Mouse (Mus musculus) neural tube, embryonic 14.5 days (tissue): ENCODE measurements at regions not wholly inside any gene's neighbourhood (a gene's known extent, or its start where the extent isn't known, plus 50 kb on each side); places are given as distances from the start of the nearest gene placed in this dataset.
A peak's percentile ranks its signal among the peaks of the same experiment; 100 is the strongest.

Experiments
- ATAC-seq: fragments of 200-750 bp; cut with Nextera tagmentation; 2 replicates; pipeline ENCODE4 v1.8.0; 2017; ENCODE audit warnings: low read depth, mild to moderate bottlenecking, moderate TSS enrichment, moderate library complexity
- H3K27ac ChIP-seq: fragments of 300-500 bp; sonication (generic); 2 replicates; pipeline ENCODE4 v1.5.1; 2014; ENCODE audit warnings: low read depth, mild to moderate bottlenecking, control low read depth, low read length, moderate library complexity, mixed read lengths
- H3K27me3 ChIP-seq: fragments of 300-500 bp; sonication (generic); 2 replicates; pipeline ENCODE4 v1.6.1; 2014; ENCODE audit warnings: low read length; ENCODE audit not compliant: control insufficient read depth, insufficient read depth
- H3K36me3 ChIP-seq: fragments of 300-500 bp; sonication (generic); 2 replicates; pipeline ENCODE4 v1.6.1; 2014; ENCODE audit warnings: low read length, mixed read lengths; ENCODE audit not compliant: control insufficient read depth, insufficient read depth
- H3K4me1 ChIP-seq: fragments of 300-500 bp; sonication (generic); 2 replicates; pipeline ENCODE4 v1.6.1; 2014; ENCODE audit warnings: low read length; ENCODE audit not compliant: control insufficient read depth, insufficient read depth
- H3K4me2 ChIP-seq: fragments of 300-500 bp; sonication (generic); 2 replicates; pipeline ENCODE4 v1.6.1; 2014; ENCODE audit warnings: mild to moderate bottlenecking, low read depth, low read length, control low read depth
- H3K4me3 ChIP-seq: fragments of 300-500 bp; sonication (generic); 2 replicates; pipeline ENCODE4 v1.5.1; 2014; ENCODE audit warnings: low read depth, low read length, control low read depth, mixed read lengths
- H3K9ac ChIP-seq: fragments of 300-500 bp; sonication (generic); replicated peaks from 2 replicates; pipeline ENCODE4 v1.6.1; 2014; ENCODE audit warnings: low read depth, mild to moderate bottlenecking, control low read depth, low read length, mixed read lengths
- H3K9me3 ChIP-seq: fragments of 300-500 bp; sonication (generic); 2 replicates; pipeline ENCODE4 v1.6.1; 2016; ENCODE audit warnings: low read length; ENCODE audit not compliant: control insufficient read depth
- WGBS: fragments of 180-500 bp; shearing (Covaris S2); extraction: QIAGEN DNeasy Blood & Tissue Kit; methylation state at CpG from one replicate; pipeline ENCODE4 v1.1.7; 2014; 5-methylcytosine and 5-hydroxymethylcytosine counted together

DNA sequence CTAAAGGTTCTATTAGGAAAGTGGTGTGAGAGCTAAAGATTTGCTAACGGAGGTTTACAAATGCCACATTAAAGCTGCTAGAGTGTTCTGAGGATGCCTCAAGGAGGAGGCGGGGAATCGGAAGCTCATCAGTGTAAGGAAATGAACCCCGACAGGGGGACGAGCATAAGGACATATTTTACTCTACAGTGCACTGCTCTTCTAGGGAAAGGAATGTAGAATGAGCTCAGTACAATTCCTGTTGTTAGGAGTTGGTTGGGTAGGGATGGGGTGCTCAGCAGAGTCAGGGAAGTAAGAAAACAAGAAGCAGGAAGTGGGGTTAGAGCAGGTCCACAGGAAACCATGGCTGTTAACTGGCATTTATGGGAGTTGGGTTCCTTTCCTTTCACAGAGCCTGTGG lies 54.6 kb downstream of the Mex3b start:
- Histone ChIP-seq H3K4me3 (no peak overlapping the region), H3K36me3 (no peaks in the 10 kb centered on the region), H3K4me2 (no peak overlapping the region), H3K9me3 (no peaks in the 10 kb centered on the region), H3K9ac (no peak overlapping the region), H3K27me3 (no peaks in the 10 kb centered on the region), H3K4me1 (no peaks in the 10 kb centered on the region), H3K27ac (no peak overlapping the region)
- WGBS = 61% methylated on average over 5 of the region's 5 CpGs
- no peak for ATAC-seq

DNA sequence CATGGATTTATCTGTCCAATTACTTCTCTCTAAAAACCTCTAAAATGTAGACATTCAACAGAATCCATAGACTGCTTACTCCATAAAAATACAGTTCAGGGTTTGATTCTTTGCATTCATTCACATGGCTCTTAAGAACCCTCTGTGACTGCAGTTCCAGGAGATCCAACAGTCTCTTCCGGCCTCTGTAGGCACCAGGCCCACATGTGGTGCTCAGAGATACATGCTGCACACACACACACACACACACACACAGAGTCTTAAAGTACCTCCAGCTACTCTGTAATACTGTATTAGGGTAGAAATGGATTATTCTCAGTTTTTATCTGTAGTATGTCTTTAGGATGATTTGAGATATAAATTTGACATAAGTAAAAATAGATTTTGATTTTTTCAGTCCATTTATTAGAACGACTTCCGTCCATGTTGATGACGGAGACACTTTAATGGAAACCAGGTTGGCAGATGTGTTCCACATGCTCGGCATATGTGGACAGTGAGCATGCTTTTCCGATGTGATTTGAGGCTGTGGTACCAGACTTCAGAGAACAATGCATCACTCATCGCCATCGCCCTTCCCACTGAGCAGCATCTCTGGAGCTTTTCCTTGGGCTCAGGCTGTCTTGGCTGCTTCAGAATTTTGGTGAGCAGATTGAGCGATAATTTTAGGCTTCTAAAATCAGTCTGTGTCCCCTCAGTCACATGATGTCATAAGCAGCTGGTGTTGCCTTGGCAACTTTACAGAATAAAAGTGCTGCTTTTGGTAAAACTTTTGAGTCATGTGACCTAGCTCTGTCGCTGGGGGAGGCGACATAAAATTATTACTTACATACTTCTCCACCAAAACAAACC lies 56.3 kb downstream of the Mex3b start:
- Histone ChIP-seq H3K27me3 (no peaks in the 10 kb centered on the region), H3K9me3 (no peaks in the 10 kb centered on the region), H3K9ac (no peak overlapping the region), H3K4me1 (no peaks in the 10 kb centered on the region), H3K4me2 (no peak overlapping the region), H3K36me3 (no peaks in the 10 kb centered on the region), H3K4me3 (no peak overlapping the region), H3K27ac (no peak overlapping the region)
- WGBS = 82% methylated on average over 11 of the region's 11 CpGs
- ATAC-seq = no peak

DNA sequence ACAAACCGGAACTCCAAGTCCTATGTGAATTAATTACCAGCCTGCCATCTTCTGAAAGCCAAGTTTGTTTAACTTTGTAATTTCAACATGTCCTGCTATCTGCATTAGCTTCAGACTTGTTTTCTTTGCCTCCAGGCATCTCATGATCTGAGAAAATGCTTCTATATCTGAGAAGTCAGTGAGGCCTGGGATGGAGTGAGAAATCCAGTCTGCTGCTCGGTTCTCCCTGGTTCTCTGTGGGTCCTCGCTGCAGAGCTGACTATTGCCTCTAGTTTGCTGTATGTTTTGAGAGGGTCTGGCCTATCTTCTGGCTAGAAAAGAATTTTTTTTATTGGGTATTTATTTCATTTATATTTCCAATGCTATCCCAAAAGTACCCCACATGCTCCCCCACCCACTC lies 57.0 kb downstream of the Mex3b start:
- no peaks in the 10 kb centered on the region for H3K36me3 ChIP-seq
- H3K4me1 ChIP-seq = no peaks in the 10 kb centered on the region
- H3K9ac ChIP-seq = no peak overlapping the region
- H3K27me3 ChIP-seq = no peaks in the 10 kb centered on the region
- ATAC-seq = no peak
- WGBS = 84% methylated on average over 3 of the region's 3 CpGs
- H3K9me3 ChIP-seq = no peaks in the 10 kb centered on the region
- no peak overlapping the region for H3K4me3 ChIP-seq
- H3K4me2 ChIP-seq = no peak overlapping the region
- no peak overlapping the region for H3K27ac ChIP-seq

DNA sequence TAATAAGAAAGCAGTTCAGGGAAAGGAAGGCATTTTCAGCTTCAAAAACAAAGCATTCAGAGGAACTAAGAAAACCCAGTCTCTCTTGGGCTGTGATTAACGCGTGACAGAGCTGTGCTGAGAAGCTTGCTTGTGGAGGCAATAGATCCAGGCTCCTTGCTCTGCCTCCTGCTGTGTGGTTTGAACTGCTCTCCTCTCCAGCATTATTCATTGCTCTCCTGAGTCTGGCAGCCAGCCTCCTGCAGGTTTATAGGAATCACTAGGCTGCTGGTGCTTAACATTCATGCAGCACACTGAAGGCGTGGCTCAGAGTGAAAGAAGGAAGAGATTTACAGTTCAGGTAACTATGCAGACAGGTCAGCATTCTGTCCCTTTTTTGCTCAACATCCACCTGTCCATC lies 71.2 kb downstream of the Mex3b start:
- no peak overlapping the region for H3K4me3 ChIP-seq
- H3K4me1 ChIP-seq = no peaks in the 10 kb centered on the region
- H3K9me3 ChIP-seq = no peaks in the 10 kb centered on the region
- no peaks in the 10 kb centered on the region for H3K27me3 ChIP-seq
- peak; percentile 79 for ATAC-seq
- H3K27ac ChIP-seq = no peak overlapping the region
- H3K36me3 ChIP-seq = no peaks in the 10 kb centered on the region
- H3K4me2 ChIP-seq = no peak overlapping the region
- no peak overlapping the region for H3K9ac ChIP-seq
- 5% methylated on average over 3 of the region's 3 CpGs for WGBS

DNA sequence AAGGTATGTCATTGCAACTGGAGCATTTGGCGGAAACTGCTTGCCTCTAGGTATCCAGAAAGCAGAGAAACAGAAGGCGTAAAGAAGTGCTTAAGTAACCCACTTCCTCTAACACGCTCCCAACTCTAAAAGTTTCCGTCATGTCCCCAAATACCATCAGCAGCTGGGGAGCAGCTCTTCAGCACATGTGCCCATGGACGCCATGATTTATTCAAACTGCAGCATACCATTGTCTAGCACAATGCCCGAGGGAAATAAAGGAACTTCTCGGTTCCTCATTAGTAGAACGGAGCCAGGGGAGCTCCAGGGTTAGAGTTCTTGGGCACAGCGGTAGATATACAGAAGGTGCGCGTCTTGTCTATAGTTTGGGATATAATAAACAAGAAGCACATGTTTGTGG lies 72.4 kb downstream of the Mex3b start:
- Histone ChIP-seq H3K9me3 (no peaks in the 10 kb centered on the region), H3K27me3 (no peaks in the 10 kb centered on the region), H3K4me1 (no peaks in the 10 kb centered on the region), H3K4me3 (no peak overlapping the region), H3K9ac (no peak overlapping the region), H3K4me2 (no peak overlapping the region), H3K36me3 (no peaks in the 10 kb centered on the region), H3K27ac (no peak overlapping the region)
- WGBS = 70% methylated on average over 11 of the region's 11 CpGs
- ATAC-seq = no peak

DNA sequence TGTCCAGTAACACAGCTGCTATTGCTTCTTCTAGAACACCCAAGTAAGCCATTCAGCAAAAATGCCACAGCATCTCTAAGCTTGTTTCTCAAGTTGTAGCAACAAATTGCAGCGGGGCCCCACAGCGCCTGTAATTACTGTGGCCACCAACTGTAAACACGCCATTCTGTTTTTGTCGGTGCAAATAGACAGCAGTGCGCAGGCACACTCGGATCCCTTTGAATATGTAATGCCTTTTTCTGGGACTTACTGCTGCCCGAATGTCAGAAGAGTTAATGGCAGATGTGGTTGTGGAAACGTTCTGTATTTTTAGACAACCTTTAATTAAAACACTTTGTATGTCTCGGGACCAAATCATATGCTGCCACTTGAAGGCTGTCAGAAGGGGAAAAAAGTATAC lies 76.2 kb downstream of the Mex3b start:
- Histone ChIP-seq H3K4me3 (no peak overlapping the region), H3K9ac (no peak overlapping the region), H3K27ac (no peak overlapping the region), H3K4me1 (no peaks in the 10 kb centered on the region), H3K4me2 (no peak overlapping the region), H3K27me3 (no peaks in the 10 kb centered on the region), H3K9me3 (no peaks in the 10 kb centered on the region), H3K36me3 (no peaks in the 10 kb centered on the region)
- WGBS = 75% methylated on average over 9 of the region's 9 CpGs
- no peak for ATAC-seq

DNA sequence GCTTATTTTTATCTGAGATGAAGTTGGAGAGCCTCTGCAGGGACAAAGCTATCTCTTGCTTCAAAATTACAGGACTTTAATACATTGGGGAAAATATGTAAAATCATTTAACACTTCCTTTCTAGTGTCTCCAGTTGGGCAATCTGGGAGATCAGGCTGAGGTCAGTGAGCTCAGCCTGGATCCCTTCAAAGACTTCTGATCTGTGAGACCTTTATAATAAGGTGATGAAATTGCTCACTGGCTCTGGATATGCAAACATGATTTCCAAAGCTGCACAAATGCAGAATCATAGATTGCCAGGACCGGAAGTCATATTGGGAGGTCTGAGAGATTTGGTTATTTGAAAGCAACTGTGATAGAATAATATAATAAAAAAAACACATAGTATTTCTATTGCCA lies 76.7 kb downstream of the Mex3b start:
- ATAC-seq = no peak
- no peak overlapping the region for H3K9ac ChIP-seq
- WGBS = 95% methylated on average over 1 of the region's 1 CpGs

DNA sequence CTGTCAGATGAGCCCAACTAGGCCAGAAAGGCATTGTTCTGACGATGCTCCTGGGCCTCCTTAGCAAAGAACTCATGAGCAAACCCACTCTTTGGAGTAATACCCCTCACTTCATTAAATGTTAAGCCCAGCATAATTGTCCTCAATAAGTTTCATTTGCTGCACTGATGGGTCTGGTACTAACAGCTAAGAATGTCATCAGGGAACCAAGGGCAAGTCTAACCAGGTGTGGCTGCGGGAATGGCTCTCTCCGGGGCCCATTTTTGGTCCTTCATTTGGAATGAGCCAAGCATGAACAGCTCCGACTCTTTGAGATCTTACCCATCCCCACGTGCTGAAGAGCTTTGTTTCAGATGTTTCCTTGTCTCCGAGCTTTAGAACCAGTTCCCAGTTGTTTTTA lies 82.2 kb downstream of the Mex3b start:
- Histone ChIP-seq H3K9me3 (no peaks in the 10 kb centered on the region), H3K36me3 (no peaks in the 10 kb centered on the region), H3K4me3 (no peak overlapping the region), H3K4me1 (no peaks in the 10 kb centered on the region), H3K4me2 (no peak overlapping the region), H3K27me3 (no peaks in the 10 kb centered on the region), H3K9ac (no peak overlapping the region), H3K27ac (no peak overlapping the region)
- no peak for ATAC-seq
- WGBS = 67% methylated on average over 6 of the region's 6 CpGs

More for the DNA sequence above, 76.7 kb downstream of the Mex3b start:
- Histone ChIP-seq H3K36me3 (no peaks in the 10 kb centered on the region), H3K4me3 (no peak overlapping the region), H3K4me2 (no peak overlapping the region), H3K9me3 (no peaks in the 10 kb centered on the region), H3K4me1 (no peaks in the 10 kb centered on the region), H3K27me3 (no peaks in the 10 kb centered on the region), H3K27ac (no peak overlapping the region)

DNA sequence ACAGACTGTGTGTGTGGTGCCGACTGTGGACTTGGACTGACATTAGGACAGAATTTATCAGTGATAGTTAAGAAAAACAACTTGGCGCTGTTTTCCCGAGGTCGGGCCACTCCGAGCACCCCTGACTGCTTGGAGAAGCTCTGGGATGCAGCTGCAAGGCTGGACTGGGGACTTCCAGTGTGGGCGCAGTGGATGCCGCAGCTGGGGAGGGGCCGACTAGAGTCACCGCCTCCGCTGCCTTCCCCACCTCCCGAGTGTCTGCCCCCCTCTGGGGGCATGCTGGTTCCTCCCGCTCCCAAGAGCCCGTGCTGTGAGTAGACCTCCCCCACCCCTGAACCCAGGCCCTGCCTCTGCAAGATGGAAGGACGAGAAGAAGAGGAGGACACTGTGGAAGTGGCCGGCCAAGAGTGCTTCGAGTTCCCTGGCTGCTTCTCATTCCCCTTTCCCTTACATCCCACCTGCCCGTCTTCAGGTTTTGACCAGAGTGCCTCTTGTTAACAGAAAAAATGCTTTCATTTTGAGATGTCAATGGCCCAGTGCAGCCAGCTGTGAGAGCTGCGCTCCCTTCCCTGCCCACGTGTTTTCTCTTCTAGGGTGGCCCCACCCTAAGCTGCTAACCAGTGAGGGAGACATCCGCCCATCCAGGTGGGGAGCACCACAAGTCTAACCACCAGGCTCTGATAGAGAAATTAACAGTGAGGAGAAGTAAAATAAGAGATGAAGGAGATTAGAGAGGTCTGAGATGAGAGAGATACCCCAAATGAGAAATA lies 90.3 kb downstream of the Mex3b start:
- Histone ChIP-seq H3K4me3 (no peak overlapping the region), H3K36me3 (no peaks in the 10 kb centered on the region), H3K4me2 (no peak overlapping the region), H3K9me3 (no peaks in the 10 kb centered on the region), H3K27ac (no peak overlapping the region), H3K4me1 (no peaks in the 10 kb centered on the region), H3K9ac (no peak overlapping the region), H3K27me3 (no peaks in the 10 kb centered on the region)
- ATAC-seq = no peak
- WGBS = 71% methylated on average over 20 of the region's 20 CpGs
